Mouse (Mus musculus): ENCODE results near the gene Sec62. TPM values are rescaled to one million over a fixed set of nuclear protein-coding genes. Genes with fewer than 3 reads are reported as not detected.

Gene Sec62
- polyA plus RNA-seq, 1 experiment from 2014 or later: 118 TPM

DNA sequence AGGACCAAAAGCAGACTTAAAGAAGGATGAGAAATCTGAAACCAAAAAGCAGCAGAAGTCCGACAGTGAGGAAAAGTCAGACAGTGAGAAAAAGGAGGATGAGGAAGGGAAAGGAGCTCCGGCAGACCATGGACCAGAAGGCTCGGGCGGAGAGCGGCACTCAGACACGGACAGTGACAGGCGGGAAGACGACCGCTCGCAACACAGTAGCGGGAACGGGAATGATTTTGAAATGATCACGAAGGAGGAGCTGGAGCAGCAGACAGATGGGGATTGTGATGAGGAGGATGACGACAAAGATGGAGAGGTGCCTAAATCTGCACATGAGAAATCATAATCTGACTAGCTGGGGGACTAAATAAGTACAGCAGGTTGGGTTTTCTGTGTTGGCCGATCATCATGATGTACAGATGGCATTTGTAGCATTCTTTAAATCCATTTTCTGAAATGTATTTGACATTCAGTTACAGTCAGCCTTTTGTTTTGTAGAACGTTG is 26.0 kb downstream of the Sec62 start:
- Histone ChIP-seq H3K27ac (replicated peaks) (no peak overlapping the region), H3K4me1 (replicated peaks; ENCODE audit: control insufficient read depth, insufficient read depth) (no peaks in the 10 kb centered on the region), H3K27me3 (ENCODE audit: control insufficient read depth, insufficient read depth, low read length) (no peaks in the 10 kb centered on the region), H3K4me3 (ENCODE audit: low read depth, low read length) (no peak overlapping the region), H3K9ac (ENCODE audit: low read length) (no peak overlapping the region), H3K4me2 (replicated peaks; ENCODE audit: low read depth) (no peak overlapping the region), H3K36me3 (ENCODE audit: control insufficient read depth, insufficient read depth, low read length) (peaks cover 5% of the 10 kb centered on the region; the same call in 1 of the 2 replicates), H3K9me3 (ENCODE audit: control insufficient read depth, low read length) (no peaks in the 10 kb centered on the region)
- ATAC-seq (ENCODE audit: low FRiP score, low TSS enrichment) (no peak), DNase-seq (ENCODE audit: low spot score) (no peak)
- TF ChIP-seq EP300 (optimal IDR thresholded peaks at IDR 0.05) (no peak), CTCF (IDR thresholded peaks at IDR 0.05; ENCODE audit: low read depth) (no peak)
- 96% methylated on average over 16 of the region's 16 CpGs for WGBS

DNA sequence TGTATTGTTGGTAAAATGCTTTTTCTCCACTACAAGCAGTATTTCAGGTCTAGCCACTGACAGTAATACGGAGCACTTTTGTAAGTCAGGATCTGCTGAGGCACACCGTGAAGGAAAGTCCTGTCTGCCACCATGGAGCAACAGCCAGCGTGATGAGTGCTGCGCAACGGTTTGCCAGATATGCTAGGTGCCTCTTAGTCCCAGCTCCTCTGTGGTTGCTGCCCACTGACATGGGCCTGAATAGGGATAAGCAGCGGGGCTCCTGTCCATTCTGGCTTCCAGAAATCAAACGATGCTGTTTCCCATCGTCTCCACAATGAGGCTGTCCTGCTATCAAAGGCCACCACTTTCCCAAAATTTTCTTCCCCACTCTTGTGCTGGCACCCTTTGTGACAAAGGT is 29.5 kb downstream of the Sec62 start:
- no peaks in the 10 kb centered on the region for H3K27me3 ChIP-seq (ENCODE audit: control insufficient read depth, insufficient read depth, low read length)
- 88% methylated on average over 8 of the region's 8 CpGs for WGBS
- H3K27ac ChIP-seq (replicated peaks): no peak overlapping the region
- peaks cover 3% of the 10 kb centered on the region; the same call in 1 of the 2 replicates for H3K36me3 ChIP-seq (ENCODE audit: control insufficient read depth, insufficient read depth, low read length)
- no peak for ATAC-seq (ENCODE audit: low FRiP score, low TSS enrichment)
- DNase-seq (ENCODE audit: low spot score): no peak
- no peaks in the 10 kb centered on the region for H3K4me1 ChIP-seq (replicated peaks; ENCODE audit: control insufficient read depth, insufficient read depth)
- no peak for TF ChIP-seq EP300 (optimal IDR thresholded peaks at IDR 0.05)
- TF ChIP-seq CTCF (IDR thresholded peaks at IDR 0.05; ENCODE audit: low read depth): no peak
- H3K9ac ChIP-seq (ENCODE audit: low read length): no peak overlapping the region
- no peak overlapping the region for H3K4me2 ChIP-seq (replicated peaks; ENCODE audit: low read depth)
- no peaks in the 10 kb centered on the region for H3K9me3 ChIP-seq (ENCODE audit: control insufficient read depth, low read length)
- H3K4me3 ChIP-seq (ENCODE audit: low read depth, low read length): no peak overlapping the region

DNA sequence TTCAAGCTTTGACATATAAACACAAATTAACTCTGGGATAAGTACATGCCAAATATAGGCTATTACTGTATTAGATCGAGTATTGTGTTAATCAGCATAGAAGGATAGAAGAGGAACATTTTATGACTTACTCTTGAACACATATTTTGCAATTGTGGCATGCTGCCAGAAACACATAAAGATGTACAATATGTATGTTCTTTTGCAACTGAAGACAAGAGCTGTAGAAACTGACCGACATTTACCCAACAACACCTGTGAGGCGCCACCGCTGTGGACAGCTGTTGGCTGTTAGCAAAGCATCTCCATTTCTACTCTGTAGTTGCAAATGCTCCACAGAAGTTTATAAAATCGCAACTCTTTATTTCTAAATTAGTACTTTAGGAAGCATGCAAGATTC is 33.4 kb downstream of the Sec62 start:
- no peak for ATAC-seq (ENCODE audit: low FRiP score, low TSS enrichment)
- Histone ChIP-seq H3K9me3 (ENCODE audit: control insufficient read depth, low read length) (no peaks in the 10 kb centered on the region), H3K4me3 (ENCODE audit: low read depth, low read length) (no peak overlapping the region), H3K27ac (replicated peaks) (no peak overlapping the region), H3K4me2 (replicated peaks; ENCODE audit: low read depth) (no peak overlapping the region), H3K36me3 (ENCODE audit: control insufficient read depth, insufficient read depth, low read length) (no peaks in the 10 kb centered on the region), H3K4me1 (replicated peaks; ENCODE audit: control insufficient read depth, insufficient read depth) (no peaks in the 10 kb centered on the region), H3K9ac (ENCODE audit: low read length) (no peak overlapping the region), H3K27me3 (ENCODE audit: control insufficient read depth, insufficient read depth, low read length) (no peaks in the 10 kb centered on the region)
- TF ChIP-seq EP300 (optimal IDR thresholded peaks at IDR 0.05) (no peak), CTCF (IDR thresholded peaks at IDR 0.05; ENCODE audit: low read depth) (no peak)
- 86% methylated on average over 5 of the region's 5 CpGs for WGBS
- DNase-seq (ENCODE audit: low spot score): no peak

DNA sequence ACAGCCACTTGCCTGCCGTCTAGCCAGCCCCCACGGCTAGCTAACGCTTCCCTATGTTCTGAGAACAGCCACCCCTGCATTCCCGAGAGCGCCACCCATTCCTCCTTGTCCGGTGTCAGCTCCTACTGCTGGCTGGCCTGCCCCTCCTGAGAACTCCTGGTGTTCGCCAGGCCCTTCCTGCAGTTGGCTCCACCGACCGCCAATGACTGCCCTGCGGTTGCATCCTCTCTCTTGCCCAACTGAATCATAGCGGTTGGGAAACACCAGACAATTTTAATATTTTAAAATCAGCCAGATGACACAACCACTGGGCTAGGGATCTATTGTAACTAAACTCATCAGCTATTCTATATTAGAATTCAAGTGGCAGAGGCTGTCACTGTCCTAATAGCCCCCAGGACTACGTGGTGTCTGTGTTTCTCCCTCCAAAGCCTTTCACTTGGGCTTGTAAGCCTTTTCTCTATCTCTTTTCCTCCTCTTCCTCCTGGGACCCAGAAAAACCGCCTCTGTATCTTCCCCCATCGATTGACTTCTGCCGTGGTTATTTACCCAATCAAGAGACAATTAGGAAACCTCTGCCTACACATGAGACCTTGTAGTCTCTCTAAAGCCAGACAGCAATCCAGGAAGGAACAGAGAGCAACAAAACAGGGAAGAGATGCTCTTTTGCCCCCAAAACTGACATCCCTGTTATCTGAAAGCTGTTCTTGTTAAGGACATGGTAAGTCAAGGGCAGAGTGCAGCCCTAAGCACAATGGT is 39.4 kb downstream of the Sec62 start:
- 69% methylated on average over 15 of the region's 15 CpGs for WGBS
- Histone ChIP-seq H3K4me1 (replicated peaks; ENCODE audit: control insufficient read depth, insufficient read depth) (no peaks in the 10 kb centered on the region), H3K27ac (replicated peaks) (no peak overlapping the region), H3K9ac (ENCODE audit: low read length) (no peak overlapping the region), H3K9me3 (ENCODE audit: control insufficient read depth, low read length) (no peaks in the 10 kb centered on the region), H3K4me3 (ENCODE audit: low read depth, low read length) (no peak overlapping the region), H3K27me3 (ENCODE audit: control insufficient read depth, insufficient read depth, low read length) (no peaks in the 10 kb centered on the region), H3K4me2 (replicated peaks; ENCODE audit: low read depth) (no peak overlapping the region), H3K36me3 (ENCODE audit: control insufficient read depth, insufficient read depth, low read length) (no peaks in the 10 kb centered on the region)
- no peak for DNase-seq (ENCODE audit: low spot score)
- ATAC-seq (ENCODE audit: low FRiP score, low TSS enrichment): no peak
- TF ChIP-seq CTCF (IDR thresholded peaks at IDR 0.05; ENCODE audit: low read depth) (no peak), EP300 (optimal IDR thresholded peaks at IDR 0.05) (no peak)

DNA sequence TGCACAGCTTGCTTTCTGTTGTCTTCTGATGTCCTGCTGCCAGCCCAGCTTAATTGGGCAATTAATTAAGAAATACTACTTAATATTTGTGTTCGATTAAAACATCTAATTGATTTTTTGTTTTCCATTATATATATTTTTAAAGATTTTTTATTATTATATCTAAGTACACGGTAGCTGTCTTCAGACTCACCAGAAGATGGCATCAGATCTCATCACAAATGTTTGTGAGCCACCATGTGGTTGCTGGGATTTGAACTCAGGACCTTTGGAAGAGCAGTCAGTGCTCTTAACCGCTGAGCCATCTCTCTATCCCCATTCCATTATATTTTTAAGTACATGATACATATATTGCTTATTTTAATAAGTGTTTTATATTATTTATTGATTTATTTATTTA is 40.6 kb downstream of the Sec62 start:
- Histone ChIP-seq H3K9ac (ENCODE audit: low read length) (no peak overlapping the region), H3K27me3 (ENCODE audit: control insufficient read depth, insufficient read depth, low read length) (no peaks in the 10 kb centered on the region), H3K9me3 (ENCODE audit: control insufficient read depth, low read length) (no peaks in the 10 kb centered on the region), H3K27ac (replicated peaks) (no peak overlapping the region), H3K4me2 (replicated peaks; ENCODE audit: low read depth) (no peak overlapping the region), H3K4me3 (ENCODE audit: low read depth, low read length) (no peak overlapping the region), H3K36me3 (ENCODE audit: control insufficient read depth, insufficient read depth, low read length) (no peaks in the 10 kb centered on the region), H3K4me1 (replicated peaks; ENCODE audit: control insufficient read depth, insufficient read depth) (no peaks in the 10 kb centered on the region)
- no peak for ATAC-seq (ENCODE audit: low FRiP score, low TSS enrichment)
- DNase-seq (ENCODE audit: low spot score): no peak
- TF ChIP-seq CTCF (IDR thresholded peaks at IDR 0.05; ENCODE audit: low read depth) (no peak), EP300 (optimal IDR thresholded peaks at IDR 0.05) (no peak)
- 82% methylated on average over 3 of the region's 3 CpGs for WGBS

DNA sequence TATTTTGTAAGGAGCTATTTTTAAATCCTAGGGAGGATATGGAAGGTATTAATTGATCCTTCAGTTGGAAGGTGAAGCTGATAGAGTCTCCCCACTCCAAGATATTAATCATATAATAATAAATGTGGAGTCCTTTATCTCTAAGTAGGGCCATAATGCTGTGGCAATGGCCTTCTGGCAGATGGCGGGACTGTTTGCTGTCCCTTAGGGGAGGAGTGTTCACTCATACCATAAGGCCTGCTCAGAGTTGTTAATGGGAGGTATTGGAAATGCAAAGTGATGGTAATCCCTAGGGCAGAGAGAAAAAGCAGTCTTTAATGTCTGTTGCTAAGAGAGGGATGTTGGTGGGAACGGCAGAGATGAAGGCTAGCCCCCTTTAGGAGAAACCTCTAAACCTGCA is 53.1 kb downstream of the Sec62 start:
- no peak for DNase-seq (ENCODE audit: low spot score)
- no peaks in the 10 kb centered on the region for H3K36me3 ChIP-seq (ENCODE audit: control insufficient read depth, insufficient read depth, low read length)
- H3K9ac ChIP-seq (ENCODE audit: low read length): no peak overlapping the region
- no peak overlapping the region for H3K27ac ChIP-seq (replicated peaks)
- no peaks in the 10 kb centered on the region for H3K9me3 ChIP-seq (ENCODE audit: control insufficient read depth, low read length)
- no peaks in the 10 kb centered on the region for H3K4me1 ChIP-seq (replicated peaks; ENCODE audit: control insufficient read depth, insufficient read depth)
- no peaks in the 10 kb centered on the region for H3K27me3 ChIP-seq (ENCODE audit: control insufficient read depth, insufficient read depth, low read length)
- no peak for TF ChIP-seq CTCF (IDR thresholded peaks at IDR 0.05; ENCODE audit: low read depth)
- TF ChIP-seq EP300 (optimal IDR thresholded peaks at IDR 0.05): no peak
- H3K4me3 ChIP-seq (ENCODE audit: low read depth, low read length): no peak overlapping the region
- WGBS: 81% methylated on average over 2 of the region's 2 CpGs
- ATAC-seq (ENCODE audit: low FRiP score, low TSS enrichment): no peak
- H3K4me2 ChIP-seq (replicated peaks; ENCODE audit: low read depth): no peak overlapping the region
